Mouse (Mus musculus) megakaryocyte, embryonic 14.5 days (primary cell): ENCODE data around the gene Stpg4.

ENCODE experiments used
- FLI1 ChIP-seq: IDR thresholded peaks from 2 replicates; pipeline ENCODE4 v1.6.1; 2012; ENCODE audit warnings: low read length, inconsistent platforms, mixed read lengths
- GATA1 ChIP-seq: IDR thresholded peaks from 3 replicates; pipeline ENCODE4 v1.6.1; 2012; ENCODE audit warnings: mixed read lengths, low read length, inconsistent platforms, borderline replicate concordance

DNA sequence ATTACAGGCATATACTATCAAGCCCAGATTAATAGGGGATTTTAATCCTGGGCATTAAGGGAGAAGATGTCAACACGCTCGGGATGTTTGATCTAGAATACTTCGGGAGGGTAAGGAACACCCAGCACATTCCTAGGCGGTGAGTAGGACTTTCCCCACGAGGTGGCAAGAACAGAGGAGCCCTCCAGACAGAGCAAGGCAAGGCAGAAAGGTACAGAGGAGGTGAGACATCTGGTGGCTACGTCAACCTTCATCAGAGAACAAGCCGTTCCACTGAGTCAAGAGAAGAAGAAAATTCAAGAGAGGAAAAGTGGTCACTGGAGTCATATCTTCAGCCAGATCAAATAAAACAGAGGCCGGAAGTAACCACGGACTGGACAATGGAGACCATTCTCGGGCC is 45.3 kb upstream of the Stpg4 start:
- TF ChIP-seq GATA1 (no peak), FLI1 (no peak)
